Mouse (Mus musculus): ENCODE measurements at regions not wholly inside any gene's neighbourhood (a gene's known extent, or its start where the extent isn't known, plus 50 kb on each side); places are given as distances from the start of the nearest gene placed in this dataset.

GRCm38 (mm10) chr2:144172100-144172770 lies 98.2 kb upstream of the Mgme1 start:
- DNase-seq: peak; percentile 78 to 83

GRCm38 (mm10) chr2:144173358-144174106 lies 96.9 kb upstream of the Mgme1 start:
- no peak for DNase-seq

- no peak for DNase-seq
These were observed 96.0 kb upstream of the Mgme1 start for GRCm38 (mm10) chr2:144174366-144175035.

GRCm38 (mm10) chr2:144176508-144177170 lies 93.8 kb upstream of the Mgme1 start:
- no peak for DNase-seq

GRCm38 (mm10) chr2:144177268-144177667 lies 93.2 kb upstream of the Mgme1 start:
- DNase-seq: peak; percentile 66 to 82

- no peak for DNase-seq
These were observed 92.5 kb upstream of the Mgme1 start for GRCm38 (mm10) chr2:144177920-144178319.

- DNase-seq: no peak
These were observed 88.4 kb upstream of the Mgme1 start for GRCm38 (mm10) chr2:144182108-144182507.

GRCm38 (mm10) chr2:144182542-144182941 lies 87.9 kb upstream of the Mgme1 start:
- no peak for DNase-seq

GRCm38 (mm10) chr2:144183371-144183944 lies 87.0 kb upstream of the Mgme1 start:
- peak; percentile 80 for DNase-seq

GRCm38 (mm10) chr2:144185175-144185574 lies 85.3 kb upstream of the Mgme1 start:
- no peak for DNase-seq

GRCm38 (mm10) chr2:144186426-144186825 lies 84.0 kb upstream of the Mgme1 start:
- no peak for DNase-seq

- DNase-seq: no peak
These were observed 82.4 kb upstream of the Mgme1 start for GRCm38 (mm10) chr2:144188076-144188475.

- no peak for DNase-seq
These were observed 82.0 kb upstream of the Mgme1 start for GRCm38 (mm10) chr2:144188485-144188884.

- DNase-seq: no peak
These were observed 80.7 kb upstream of the Mgme1 start for GRCm38 (mm10) chr2:144189756-144190155.

- DNase-seq: no peak
These were observed 79.4 kb upstream of the Mgme1 start for GRCm38 (mm10) chr2:144191018-144191417.

- no peak for DNase-seq
These were observed 78.8 kb upstream of the Mgme1 start for GRCm38 (mm10) chr2:144191707-144192106.

GRCm38 (mm10) chr2:144192428-144192827 lies 78.0 kb upstream of the Mgme1 start:
- DNase-seq: no peak

- peak; percentile 35 to 54 for DNase-seq
These were observed 74.6 kb upstream of the Mgme1 start for GRCm38 (mm10) chr2:144195851-144196250.

- peak in 1 of 2 experiments; percentile 48 for DNase-seq
These were observed 73.3 kb upstream of the Mgme1 start for GRCm38 (mm10) chr2:144197139-144197538.

- DNase-seq: no peak
These were observed 72.0 kb upstream of the Mgme1 start for GRCm38 (mm10) chr2:144198326-144199051.

Data from heart, adult 18-20 months (tissue).